Mouse (Mus musculus) bone marrow macrophage, adult 2 months (primary cell): ENCODE measurements at regions not wholly inside any gene's neighbourhood (a gene's known extent, or its start where the extent isn't known, plus 50 kb on each side); places are given as distances from the start of the nearest gene placed in this dataset.

Experiments used
- CTCF ChIP-seq: IDR thresholded peaks from 2 replicates; pipeline ENCODE4 v1.5.1; 2012; ENCODE audit warnings: low read depth, mild to moderate bottlenecking, low read length, moderate library complexity
- POLR2A ChIP-seq: IDR thresholded peaks from 2 replicates; pipeline ENCODE4 v1.6.1; 2012; ENCODE audit warnings: mild to moderate bottlenecking, low read depth, low read length, borderline replicate concordance

DNA sequence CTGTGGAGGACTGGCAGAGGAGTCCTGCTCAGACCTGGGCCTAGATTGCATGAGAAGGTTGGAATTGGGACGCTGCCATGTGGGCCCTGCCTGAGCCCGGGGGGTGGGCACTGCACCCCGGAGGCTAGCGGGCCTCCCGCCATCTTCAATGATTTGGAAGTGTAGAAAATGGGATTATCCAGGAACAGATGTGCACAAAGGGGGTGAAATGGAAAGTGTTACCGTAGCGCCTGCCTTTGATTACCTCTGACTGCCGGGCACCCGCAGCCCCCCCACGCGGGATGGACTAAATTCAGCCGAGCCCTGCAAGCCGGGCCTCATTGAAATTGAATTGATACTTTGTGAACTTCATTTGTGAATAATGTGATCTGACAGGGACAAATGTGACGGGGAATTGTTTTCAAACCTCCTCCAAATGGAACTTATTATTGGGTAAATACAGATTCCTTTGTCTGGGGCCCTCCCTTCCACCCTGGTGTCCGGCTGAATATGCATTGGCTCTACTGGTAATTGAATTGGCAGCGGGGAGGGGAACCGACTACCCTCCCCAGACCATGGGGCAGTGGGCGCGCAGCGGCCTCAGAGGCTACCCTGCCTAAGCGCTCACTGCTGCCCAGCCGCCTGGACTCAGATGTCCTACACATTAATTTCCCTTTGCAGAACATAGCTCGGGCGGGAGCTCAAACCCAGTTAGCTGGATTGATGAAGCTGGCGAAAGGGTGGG is 77.9 kb upstream of the Nkx1-1 start:
- no peak for TF ChIP-seq POLR2A
- no peak for TF ChIP-seq CTCF
